Mouse (Mus musculus): ENCODE data around the gene Spg11. TPM values are rescaled to one million over a fixed set of nuclear protein-coding genes. Genes with fewer than 3 reads are reported as not detected.
A peak's percentile ranks its signal among the peaks of the same experiment; 100 is the strongest.

Spg11 gene
- polyA plus RNA-seq, 1 experiment from 2014 or later = 9.5 TPM

GRCm38 (mm10) chr2:122066241-122066640, 51.9 kb downstream of the Spg11 start:
- Histone ChIP-seq H3K9me3 (ENCODE audit: control insufficient read depth, low read length) (no peaks in the 10 kb centered on the region), H3K27me3 (ENCODE audit: control insufficient read depth, insufficient read depth, low read length) (no peaks in the 10 kb centered on the region), H3K4me1 (ENCODE audit: control insufficient read depth, insufficient read depth, low read length) (no peaks in the 10 kb centered on the region), H3K9ac (ENCODE audit: low read length) (no peak overlapping the region), H3K36me3 (ENCODE audit: control insufficient read depth, insufficient read depth, low read length) (peaks cover 4% of the 10 kb centered on the region; the same call in 1 of the 2 replicates), H3K27ac (replicated peaks; ENCODE audit: low read depth, low read length) (no peak overlapping the region), H3K4me2 (ENCODE audit: low read depth, severe bottlenecking) (no peak overlapping the region), H3K4me3 (ENCODE audit: low read depth, low read length) (no peak overlapping the region)
- WGBS = 63% methylated on average over 8 of the region's 8 CpGs
- no peak for DNase-seq (ENCODE audit: low spot score)
- no peak for ATAC-seq (ENCODE audit: insufficient number of reproducible peaks, low FRiP score, low TSS enrichment, low read depth)

- no peaks in the 10 kb centered on the region for H3K27me3 ChIP-seq (ENCODE audit: control insufficient read depth, insufficient read depth, low read length)
- ATAC-seq (ENCODE audit: insufficient number of reproducible peaks, low FRiP score, low TSS enrichment, low read depth) = no peak
- no peaks in the 10 kb centered on the region for H3K9me3 ChIP-seq (ENCODE audit: control insufficient read depth, low read length)
- H3K36me3 ChIP-seq (ENCODE audit: control insufficient read depth, insufficient read depth, low read length) = peaks cover 2% of the 10 kb centered on the region; the same call in 1 of the 2 replicates
- H3K4me3 ChIP-seq (ENCODE audit: low read depth, low read length) = no peak overlapping the region
- peak; percentile 30 for DNase-seq (ENCODE audit: low spot score)
- no peaks in the 10 kb centered on the region for H3K4me1 ChIP-seq (ENCODE audit: control insufficient read depth, insufficient read depth, low read length)
- H3K27ac ChIP-seq (replicated peaks; ENCODE audit: low read depth, low read length) = no peak overlapping the region
- 47% methylated on average over 14 of the region's 14 CpGs for WGBS
- H3K9ac ChIP-seq (ENCODE audit: low read length) = no peak overlapping the region
- no peak overlapping the region for H3K4me2 ChIP-seq (ENCODE audit: low read depth, severe bottlenecking)
Measured at GRCm38 (mm10) chr2:122065200-122065969, 52.8 kb downstream of the Spg11 start.

- peaks cover 9% of the 10 kb centered on the region for H3K36me3 ChIP-seq (ENCODE audit: control insufficient read depth, insufficient read depth, low read length)
- DNase-seq (ENCODE audit: low spot score) = no peak
- no peaks in the 10 kb centered on the region for H3K4me1 ChIP-seq (ENCODE audit: control insufficient read depth, insufficient read depth, low read length)
- H3K27me3 ChIP-seq (ENCODE audit: control insufficient read depth, insufficient read depth, low read length) = no peaks in the 10 kb centered on the region
- ATAC-seq (ENCODE audit: insufficient number of reproducible peaks, low FRiP score, low TSS enrichment, low read depth) = no peak
- H3K9ac ChIP-seq (ENCODE audit: low read length) = no peak overlapping the region
- no peaks in the 10 kb centered on the region for H3K9me3 ChIP-seq (ENCODE audit: control insufficient read depth, low read length)
- WGBS = 94% methylated on average over 11 of the region's 11 CpGs
- H3K27ac ChIP-seq (replicated peaks; ENCODE audit: low read depth, low read length) = no peak overlapping the region
- H3K4me3 ChIP-seq (ENCODE audit: low read depth, low read length) = no peak overlapping the region
- no peak overlapping the region for H3K4me2 ChIP-seq (ENCODE audit: low read depth, severe bottlenecking)
Measured at GRCm38 (mm10) chr2:122059365-122060115, 58.6 kb downstream of the Spg11 start.

- Histone ChIP-seq H3K9ac (ENCODE audit: low read length) (no peak overlapping the region), H3K9me3 (ENCODE audit: control insufficient read depth, low read length) (no peaks in the 10 kb centered on the region), H3K4me2 (ENCODE audit: low read depth, severe bottlenecking) (no peak overlapping the region), H3K27ac (replicated peaks; ENCODE audit: low read depth, low read length) (no peak overlapping the region), H3K36me3 (ENCODE audit: control insufficient read depth, insufficient read depth, low read length) (peaks cover 5% of the 10 kb centered on the region), H3K4me3 (ENCODE audit: low read depth, low read length) (no peak overlapping the region), H3K4me1 (ENCODE audit: control insufficient read depth, insufficient read depth, low read length) (no peaks in the 10 kb centered on the region), H3K27me3 (ENCODE audit: control insufficient read depth, insufficient read depth, low read length) (no peaks in the 10 kb centered on the region)
- ATAC-seq (ENCODE audit: insufficient number of reproducible peaks, low FRiP score, low TSS enrichment, low read depth) (no peak), DNase-seq (ENCODE audit: low spot score) (no peak)
Measured at GRCm38 (mm10) chr2:122043926-122044325, 74.3 kb downstream of the Spg11 start.

DNA sequence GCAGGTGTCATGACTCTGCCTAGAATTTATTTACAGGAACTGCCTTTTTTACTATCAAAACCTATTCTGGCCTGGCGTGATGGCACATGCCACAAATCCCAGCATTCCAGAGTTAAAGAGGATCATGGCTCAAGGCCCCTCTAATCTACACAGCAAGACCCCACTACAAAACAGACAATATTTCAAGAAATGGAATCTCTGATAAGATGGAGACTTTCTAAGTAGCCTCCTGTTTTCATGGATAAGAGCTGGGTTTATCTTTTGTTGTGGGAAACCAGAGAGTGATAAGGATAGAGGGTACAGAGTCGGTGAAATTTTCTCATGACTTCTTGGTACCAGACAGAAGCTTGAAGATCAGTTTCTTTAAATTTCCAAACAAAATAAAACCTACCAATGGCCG, 82.1 kb downstream of the Spg11 start:
- Histone ChIP-seq H3K9me3 (ENCODE audit: control insufficient read depth, low read length) (no peaks in the 10 kb centered on the region), H3K27me3 (ENCODE audit: control insufficient read depth, insufficient read depth, low read length) (no peaks in the 10 kb centered on the region), H3K9ac (ENCODE audit: low read length) (no peak overlapping the region), H3K4me1 (ENCODE audit: control insufficient read depth, insufficient read depth, low read length) (no peaks in the 10 kb centered on the region), H3K27ac (replicated peaks; ENCODE audit: low read depth, low read length) (no peak overlapping the region), H3K4me2 (ENCODE audit: low read depth, severe bottlenecking) (no peak overlapping the region), H3K36me3 (ENCODE audit: control insufficient read depth, insufficient read depth, low read length) (0 out of 2 replicates have a peak, but pooled peaks cover 4% of the 10 kb centered on the region), H3K4me3 (ENCODE audit: low read depth, low read length) (no peak overlapping the region)
- WGBS = 94% methylated on average over 3 of the region's 3 CpGs
- no peak for ATAC-seq (ENCODE audit: insufficient number of reproducible peaks, low FRiP score, low TSS enrichment, low read depth)
- DNase-seq (ENCODE audit: low spot score) = no peak

DNA sequence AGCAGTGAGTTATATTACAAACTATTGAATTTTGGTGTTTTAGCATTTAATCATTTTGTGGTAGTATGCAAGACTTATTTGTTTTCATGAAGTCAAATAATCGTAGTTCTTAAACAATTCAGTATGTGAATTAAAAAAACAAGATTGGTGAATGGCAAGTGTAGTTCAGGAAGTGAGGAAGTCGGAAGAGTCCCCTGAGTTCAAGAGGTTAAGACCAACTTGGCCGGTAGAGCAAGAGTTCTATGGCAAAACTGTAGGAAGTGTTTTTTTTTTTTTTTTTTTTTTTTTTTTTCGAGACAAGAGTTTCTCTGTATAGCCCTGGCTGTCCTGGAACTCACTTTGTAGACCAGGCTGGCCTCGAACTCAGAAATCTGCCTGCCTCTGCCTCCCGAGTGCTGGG, 86.2 kb downstream of the Spg11 start:
- ATAC-seq (ENCODE audit: insufficient number of reproducible peaks, low FRiP score, low TSS enrichment, low read depth) (no peak), DNase-seq (ENCODE audit: low spot score) (no peak)
- no peaks in the 10 kb centered on the region for H3K9me3 ChIP-seq (ENCODE audit: control insufficient read depth, low read length)
- no peak overlapping the region for H3K27ac ChIP-seq (replicated peaks; ENCODE audit: low read depth, low read length)
- 0 out of 2 replicates have a peak, but pooled peaks cover 2% of the 10 kb centered on the region for H3K4me1 ChIP-seq (ENCODE audit: control insufficient read depth, insufficient read depth, low read length)
- H3K9ac ChIP-seq (ENCODE audit: low read length) = no peak overlapping the region
- no peak overlapping the region for H3K4me2 ChIP-seq (ENCODE audit: low read depth, severe bottlenecking)
- no peaks in the 10 kb centered on the region for H3K27me3 ChIP-seq (ENCODE audit: control insufficient read depth, insufficient read depth, low read length)
- WGBS = 83% methylated on average over 6 of the region's 6 CpGs
- H3K4me3 ChIP-seq (ENCODE audit: low read depth, low read length) = no peak overlapping the region
- H3K36me3 ChIP-seq (ENCODE audit: control insufficient read depth, insufficient read depth, low read length) = peaks cover 4% of the 10 kb centered on the region; the same call in 1 of the 2 replicates

DNA sequence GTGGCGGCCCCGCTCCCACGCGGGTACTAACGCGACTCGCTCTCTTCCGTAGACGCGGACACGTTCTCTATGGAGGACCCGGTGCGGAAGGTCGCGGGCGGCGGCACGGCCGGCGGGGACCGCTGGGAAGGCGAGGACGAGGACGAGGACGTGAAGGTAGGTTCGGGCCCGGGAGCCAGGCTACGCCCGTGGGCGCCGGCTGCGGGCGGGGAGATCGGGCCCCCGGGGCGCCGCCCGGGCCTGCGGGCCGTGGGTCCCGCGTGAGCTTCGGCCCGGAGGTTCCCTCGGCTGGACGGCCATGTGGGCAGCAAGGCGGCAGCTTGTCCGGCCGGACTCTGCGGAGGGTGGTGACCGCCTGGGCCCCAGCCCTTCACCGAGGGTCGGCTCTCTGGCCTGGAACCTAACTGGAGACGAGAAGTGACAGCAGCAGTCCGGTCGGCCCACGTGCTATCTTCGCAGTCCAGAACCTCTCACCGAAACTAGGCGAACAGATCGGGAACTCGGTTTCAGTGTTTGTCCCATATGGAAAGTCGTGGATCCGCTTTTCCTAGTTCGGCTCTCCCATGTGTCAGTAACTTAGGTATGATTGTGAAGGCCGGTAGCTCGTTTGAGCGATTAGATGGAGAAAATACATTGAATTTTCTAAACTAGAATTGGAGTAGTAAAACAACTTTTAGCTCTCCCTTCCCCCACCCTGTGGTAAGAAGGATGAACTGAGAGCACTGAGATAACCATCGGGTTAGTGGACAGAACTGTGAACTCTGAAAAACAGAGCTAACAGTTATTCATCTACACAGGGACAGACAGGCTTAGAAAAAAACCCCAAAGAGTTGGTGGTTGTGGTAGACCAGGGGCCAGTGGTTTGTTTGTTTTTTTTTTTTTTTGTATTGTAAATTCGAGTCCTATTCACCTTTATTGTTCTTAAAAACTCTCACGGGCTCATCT, 89.2 kb downstream of the Spg11 start:
- Histone ChIP-seq H3K27ac (replicated peaks; ENCODE audit: low read depth, low read length) (peak overlapping the region; percentile 47; the same call in 1 of the 2 replicates), H3K36me3 (ENCODE audit: control insufficient read depth, insufficient read depth, low read length) (peaks cover 2% of the 10 kb centered on the region; the same call in 1 of the 2 replicates), H3K27me3 (ENCODE audit: control insufficient read depth, insufficient read depth, low read length) (no peaks in the 10 kb centered on the region), H3K4me1 (ENCODE audit: control insufficient read depth, insufficient read depth, low read length) (0 out of 2 replicates have a peak, but pooled peaks cover 2% of the 10 kb centered on the region), H3K4me3 (ENCODE audit: low read depth, low read length) (peak overlapping the region; percentile 88), H3K4me2 (ENCODE audit: low read depth, severe bottlenecking) (peak overlapping the region; percentile 71), H3K9me3 (ENCODE audit: control insufficient read depth, low read length) (no peaks in the 10 kb centered on the region), H3K9ac (ENCODE audit: low read length) (peak overlapping the region; percentile 91)
- peak; percentile 64 for DNase-seq (ENCODE audit: low spot score)
- WGBS = under 1% methylated on average over 70 of the region's 71 CpGs
- ATAC-seq (ENCODE audit: insufficient number of reproducible peaks, low FRiP score, low TSS enrichment, low read depth) = peak; percentile 32

Data from limb, embryonic 11.5 days (tissue).